Mouse (Mus musculus) gastrocnemius, postnatal 25 days (tissue): ENCODE data around the gene Vmn1r3. TPM values are rescaled to one million over a fixed set of nuclear protein-coding genes. Genes with fewer than 3 reads are reported as not detected.
"Not testable (repeated sequence)": the region's sequence is repeated elsewhere in the genome, so short reads cannot be mapped to it uniquely, and the experiment has no call there.

Experiments used
- DNase-seq: peaks from one replicate; pipeline ENCODE4 v3.0.0; 2022
- long read RNA-seq, 2 experiments: library from polyadenylated mRNA; stranded (forward); transcript quantifications; one replicate each; pipeline ENCODE4 v2.0.0; 2021
- total RNA-seq, 2 experiments: library from RNA; stranded (reverse); gene quantifications; 1 replicate in 1 of 2; 2 replicates in 1 of 2; pipeline ENCODE4 v1.2.3; 2021

The Vmn1r3 gene
- total RNA-seq: not detected
- long read RNA-seq, experiment 1: 0 reads
- long read RNA-seq, experiment 2: 0 reads

DNA sequence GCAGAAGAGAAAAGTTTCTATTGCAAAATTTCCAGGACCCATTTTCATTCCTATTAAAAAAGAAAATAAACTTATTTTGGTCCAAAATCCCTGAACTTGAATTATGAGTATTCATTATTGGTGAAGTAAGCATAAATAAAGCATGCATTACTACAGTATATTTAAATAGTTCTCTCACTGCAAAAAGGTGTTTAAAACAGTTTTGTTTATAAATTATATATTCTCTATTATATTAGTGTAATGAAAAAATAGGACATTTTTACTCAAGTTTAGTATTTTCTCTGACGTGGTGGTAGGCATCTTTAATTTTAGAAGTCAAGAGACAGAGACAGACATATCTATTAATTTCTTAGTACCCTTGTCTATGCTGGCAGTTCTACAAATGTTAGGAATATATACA is at the start of gene Vmn1r3:
Vmn1r3 (minus strand) TSS at position 101 of the 400 bp plus-strand sequence.
- not testable (repeated sequence) for DNase-seq

DNA sequence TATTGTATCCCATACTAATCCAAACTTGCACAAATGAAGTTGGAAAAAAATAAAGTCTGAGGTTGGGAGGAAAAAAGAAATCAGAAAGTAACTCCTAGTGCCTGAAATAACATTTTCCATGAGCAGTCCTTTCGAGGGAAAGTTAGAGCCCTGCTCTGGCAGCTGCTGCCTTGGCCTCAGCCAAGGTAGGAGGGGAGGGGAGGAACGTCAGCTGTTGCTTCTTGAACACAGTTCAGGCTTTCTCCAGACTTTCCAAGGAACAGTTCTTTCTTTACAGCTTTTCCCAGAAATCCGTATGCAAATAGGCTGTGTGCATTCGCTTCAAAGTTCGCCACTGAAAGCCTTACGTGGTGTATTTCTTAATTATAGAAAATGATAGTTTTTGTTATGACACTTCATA is 46.9 kb upstream of the Vmn1r3 start:
- peak; percentile 82 for DNase-seq

DNA sequence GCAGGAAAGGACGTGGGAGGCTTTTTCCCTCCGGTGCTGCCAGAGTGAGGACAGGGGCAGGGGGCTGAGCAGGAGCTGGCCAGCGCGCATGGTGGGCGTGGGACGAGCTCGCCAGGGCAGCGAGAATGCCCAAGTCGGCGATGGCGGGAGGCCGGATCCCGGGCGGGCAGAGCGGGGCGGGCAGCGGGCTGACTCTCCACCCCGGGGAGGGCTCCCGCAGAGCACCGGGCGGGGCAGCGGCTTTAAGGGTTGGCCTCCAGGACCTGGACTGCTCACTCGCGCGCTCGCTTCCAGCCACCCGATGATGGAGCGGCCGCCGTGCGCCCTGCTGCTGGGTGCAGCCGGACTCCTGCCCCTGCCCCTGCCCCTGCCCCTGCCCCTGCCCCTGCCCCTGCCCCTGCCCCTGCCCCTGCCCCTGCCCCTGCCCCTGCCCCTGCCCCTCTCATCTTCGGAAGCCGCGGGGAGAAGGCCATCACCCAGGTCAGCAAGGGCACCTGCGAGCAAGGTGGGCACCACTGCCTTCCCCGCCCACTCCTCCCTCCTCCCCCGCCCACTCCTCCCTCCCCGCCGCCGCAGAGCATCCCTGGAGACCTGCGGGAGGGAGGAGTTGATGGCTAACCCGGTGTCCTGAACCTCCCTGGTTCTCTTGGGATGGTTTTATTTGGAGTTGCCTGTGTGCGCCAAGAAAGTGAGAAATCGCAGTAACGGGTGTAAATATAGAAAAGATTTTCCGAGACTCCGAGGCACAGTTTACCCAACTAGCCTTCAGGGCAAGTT is 45.9 kb upstream of the Vmn1r3 start:
- peak; percentile 76 for DNase-seq

DNA sequence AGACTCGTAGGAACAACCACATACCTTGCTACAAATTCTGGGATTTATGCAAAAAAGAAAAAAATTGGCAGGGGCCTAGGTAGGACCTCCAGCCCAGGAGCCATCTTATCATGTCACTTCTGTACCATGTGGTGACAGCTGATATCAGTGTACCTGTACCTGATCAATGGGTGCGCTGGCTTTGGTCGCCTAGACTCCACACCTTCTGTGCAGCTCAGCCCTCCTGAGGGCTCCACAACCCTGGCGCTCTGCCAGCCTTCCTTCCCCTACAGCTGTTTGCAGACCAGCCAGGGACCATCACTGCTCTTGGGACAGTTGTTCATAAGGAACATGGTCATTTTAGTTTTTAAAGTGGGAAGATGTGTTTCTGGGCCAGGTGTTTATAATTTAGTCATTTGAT is 44.4 kb upstream of the Vmn1r3 start:
- DNase-seq: peak; percentile 45

DNA sequence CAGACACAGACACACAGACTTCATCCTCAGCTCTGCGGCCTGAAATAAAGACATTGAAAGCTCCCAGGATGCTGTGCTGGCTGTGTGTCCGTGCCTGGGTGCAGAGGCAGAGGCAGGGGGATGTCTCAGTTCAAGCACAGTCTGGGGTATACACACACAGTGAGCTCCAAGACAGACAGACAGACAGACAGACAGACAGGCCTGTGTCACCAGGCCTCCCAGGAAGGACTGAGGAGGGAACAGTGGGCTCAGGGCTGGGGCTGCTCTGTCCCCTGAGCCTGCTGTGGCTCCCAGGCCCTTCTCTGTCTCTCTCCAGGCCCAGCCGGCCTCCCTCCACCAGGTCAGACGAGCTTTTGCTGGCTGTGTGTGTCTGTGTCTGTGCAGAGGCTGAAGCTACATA is 43.3 kb upstream of the Vmn1r3 start:
- DNase-seq: no peak

DNA sequence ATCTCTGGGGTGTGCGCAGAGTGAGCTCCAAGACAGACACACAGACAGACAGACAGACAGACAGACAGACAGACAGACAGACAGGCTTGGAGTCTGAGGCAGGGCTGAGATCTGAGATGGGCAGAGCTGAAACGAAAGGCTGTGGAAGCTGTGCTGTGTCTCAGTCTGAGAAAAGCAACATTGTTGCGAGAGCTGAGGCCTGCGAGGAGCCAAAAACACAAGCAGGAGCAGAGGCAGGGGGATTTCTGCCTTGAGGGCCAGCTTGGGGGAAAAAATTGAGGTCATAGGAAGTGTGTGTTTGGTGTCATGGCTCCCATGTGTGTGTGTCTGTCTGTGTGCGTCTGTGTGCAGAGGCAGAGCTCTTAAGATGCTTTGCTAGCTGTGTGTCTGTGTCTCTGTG is 42.6 kb upstream of the Vmn1r3 start:
- DNase-seq: no peak

DNA sequence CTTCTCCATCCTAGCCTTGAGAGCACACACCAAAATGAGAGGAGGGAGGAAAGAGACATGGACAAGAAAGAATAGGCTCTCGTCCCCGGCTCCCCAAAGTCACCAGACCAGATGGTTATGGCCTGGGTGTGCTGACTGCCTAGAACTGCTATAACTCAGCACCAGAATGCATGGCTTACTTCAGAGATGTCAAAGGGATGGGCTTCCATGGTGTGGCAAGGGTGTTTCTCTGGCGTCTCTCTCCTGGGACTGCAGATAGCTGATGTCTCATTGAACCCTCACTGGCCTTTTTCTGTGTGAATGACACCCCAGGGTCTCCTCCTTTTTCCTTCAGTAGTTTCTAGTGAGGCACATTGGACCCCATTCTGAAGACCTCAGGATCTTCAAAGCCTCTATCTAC is 41.3 kb upstream of the Vmn1r3 start:
- no peak for DNase-seq

DNA sequence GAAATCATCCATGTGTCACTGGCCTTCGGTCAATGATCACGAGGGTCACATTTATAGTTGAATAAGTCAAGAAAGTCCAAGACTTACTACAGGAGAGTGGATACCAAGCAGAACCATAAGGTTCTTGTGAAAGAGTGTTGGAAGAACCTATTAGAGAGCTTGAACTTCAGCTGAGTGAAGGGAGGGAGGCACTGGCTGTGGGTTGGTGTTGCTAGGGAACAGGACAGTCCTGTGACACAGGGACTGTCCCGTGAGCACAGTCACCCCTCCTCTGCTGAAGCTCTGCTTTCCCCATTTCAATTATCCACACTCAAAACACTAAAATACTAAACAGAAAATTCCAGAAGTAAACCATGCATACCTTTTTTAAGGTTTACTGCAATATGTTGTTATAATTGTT is 40.3 kb upstream of the Vmn1r3 start:
- DNase-seq: not testable (repeated sequence)

DNA sequence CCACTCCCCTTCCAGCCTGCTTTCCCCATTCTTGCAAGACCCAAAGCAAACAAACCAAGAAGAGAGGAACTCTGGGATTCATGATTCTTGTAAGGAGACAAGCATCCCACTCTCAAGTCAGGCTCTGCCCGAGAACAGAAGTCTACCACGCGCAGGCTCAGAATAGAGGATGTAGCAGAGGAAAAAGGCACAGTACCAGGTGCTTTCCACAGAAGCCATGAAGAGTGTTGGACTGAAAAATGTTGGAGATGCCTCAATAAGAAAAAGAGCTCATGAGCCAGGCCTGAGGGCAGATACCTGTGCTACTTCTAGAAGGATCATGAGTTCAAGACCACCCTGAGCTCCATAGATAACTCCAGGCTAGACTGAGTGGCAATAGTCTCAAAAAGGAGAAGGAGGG is 39.7 kb upstream of the Vmn1r3 start:
- DNase-seq: not testable (repeated sequence)

DNA sequence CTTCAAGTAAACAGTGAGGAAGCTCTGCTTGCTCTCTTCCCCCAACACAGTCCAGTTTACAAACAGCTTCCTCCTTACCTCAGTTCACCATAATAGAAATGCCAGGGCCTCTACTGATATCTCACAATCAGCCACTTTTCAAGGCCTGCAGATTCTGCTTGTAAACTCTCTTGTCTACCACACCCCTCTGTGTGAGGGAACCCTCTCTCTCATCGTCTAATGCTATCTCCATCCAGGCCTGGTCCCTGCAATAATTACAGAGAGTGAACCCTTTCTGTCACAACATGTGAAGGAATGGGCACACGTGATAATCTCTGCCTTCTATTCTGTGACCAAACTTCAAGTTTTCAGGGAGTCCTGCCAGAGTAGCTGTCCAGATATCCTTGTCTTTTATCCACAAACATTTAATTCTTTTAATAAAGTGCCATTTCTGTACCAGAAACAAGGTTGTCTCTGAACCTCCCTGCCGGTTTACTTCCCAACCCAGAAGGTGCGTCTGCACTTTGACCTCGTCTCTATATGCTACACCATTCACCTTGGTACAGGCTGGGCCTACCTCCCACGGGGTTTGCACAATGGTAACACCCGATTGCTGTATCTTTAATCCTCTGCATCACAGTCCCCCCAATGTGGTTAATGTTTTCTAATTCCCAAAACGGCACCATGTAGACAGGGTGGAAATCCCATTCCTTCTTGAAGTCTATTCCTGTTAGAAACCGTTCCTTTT is 38.5 kb upstream of the Vmn1r3 start:
- not testable (repeated sequence) for DNase-seq

DNA sequence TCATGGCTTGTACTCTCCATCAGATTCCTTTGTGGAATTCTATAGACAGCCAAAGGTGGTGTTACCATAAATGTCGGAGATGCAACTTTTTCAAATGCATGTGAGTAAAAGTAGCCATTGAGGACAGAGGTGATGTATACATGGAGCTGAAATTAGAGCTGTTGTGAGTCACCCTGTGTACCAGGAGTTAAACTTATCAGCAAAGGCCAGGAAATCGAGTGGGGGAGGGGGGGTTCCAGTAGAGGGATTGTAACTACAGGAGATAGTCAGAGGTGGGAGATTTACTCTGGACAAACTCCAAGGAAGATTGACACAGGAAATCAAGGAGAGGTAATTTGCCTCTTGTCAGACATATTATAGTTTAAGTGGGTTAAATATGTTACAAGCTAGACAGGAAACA is 31.2 kb upstream of the Vmn1r3 start:
- not testable (repeated sequence) for DNase-seq

DNA sequence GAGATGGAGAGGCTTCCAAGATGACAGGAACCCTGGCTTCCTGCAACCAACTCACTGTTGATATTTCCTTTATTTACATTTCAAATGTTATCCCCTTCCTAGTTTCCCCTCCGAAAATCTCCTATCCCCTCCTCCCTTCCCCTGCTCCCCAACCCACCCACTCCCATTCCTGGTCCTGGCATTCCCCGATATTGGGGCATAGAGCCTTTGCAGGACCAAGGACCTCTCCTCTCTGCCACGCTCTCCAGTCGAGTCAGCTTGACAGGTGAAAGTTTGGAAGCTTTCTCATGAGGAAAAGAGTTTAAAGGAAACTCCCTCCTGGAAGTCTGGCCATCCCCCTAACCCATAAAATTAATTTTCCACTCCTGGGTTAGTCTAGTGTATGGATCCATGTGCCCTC is 28.2 kb upstream of the Vmn1r3 start:
- not testable (repeated sequence) for DNase-seq

DNA sequence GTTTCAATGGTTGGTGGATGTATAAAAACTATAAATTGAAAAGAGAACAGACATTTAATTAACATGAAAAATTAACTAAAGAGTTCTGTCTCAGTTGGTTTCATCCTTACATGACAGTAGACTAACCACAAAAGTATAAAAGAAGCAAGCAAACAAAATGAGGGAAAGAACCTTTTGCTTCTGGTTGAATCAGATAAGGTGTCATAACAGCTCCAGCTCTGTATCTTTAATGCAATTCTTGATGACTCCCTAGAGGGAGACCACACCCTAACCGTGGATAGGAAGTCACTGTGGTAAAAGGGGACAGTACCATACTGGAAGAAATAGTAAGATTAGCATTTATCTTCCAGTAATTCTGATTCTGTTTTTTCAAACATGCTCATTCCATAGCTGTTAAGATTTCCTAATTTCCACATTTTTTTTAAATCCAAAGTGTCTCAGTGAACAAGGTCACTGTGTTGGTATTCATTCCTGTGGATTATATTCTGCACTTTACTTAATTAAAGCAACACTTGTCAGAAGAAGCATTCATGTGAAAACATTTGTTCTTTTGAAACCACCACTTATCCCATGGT is 24.6 kb upstream of the Vmn1r3 start:
- DNase-seq: not testable (repeated sequence)

DNA sequence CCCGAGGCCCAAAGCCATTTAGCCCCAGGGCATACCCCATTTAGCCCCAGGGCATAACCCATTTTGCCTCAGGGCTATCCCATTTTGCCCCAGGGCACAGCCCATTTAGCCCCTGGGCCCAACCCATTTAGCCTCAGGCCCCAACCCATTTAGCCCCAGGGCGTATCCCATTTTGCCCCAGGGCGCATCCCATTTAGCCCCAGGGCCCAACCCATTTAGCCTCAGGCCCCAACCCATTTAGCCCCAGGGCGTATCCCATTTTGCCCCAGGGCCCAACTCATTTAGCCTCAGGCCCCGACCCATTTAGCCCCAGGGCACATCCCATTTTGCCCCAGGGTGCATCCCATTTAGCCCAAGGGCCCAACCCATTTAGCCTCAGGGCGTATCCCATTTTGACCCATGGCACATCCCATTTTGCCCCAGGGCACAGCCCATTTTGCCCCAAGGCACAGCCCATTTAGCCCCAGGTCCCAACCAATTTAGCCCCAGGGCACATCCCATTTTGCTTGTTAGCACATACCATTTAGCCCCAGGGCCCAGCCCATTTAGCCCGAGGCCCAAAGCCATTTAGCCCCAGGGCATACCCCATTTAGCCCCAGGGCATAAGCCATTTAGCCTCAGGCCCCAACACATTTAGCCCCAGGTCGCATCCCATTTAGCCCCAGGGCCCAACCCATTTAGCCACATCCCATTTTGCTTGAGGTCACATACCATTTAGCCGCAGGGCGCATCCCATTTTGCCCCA is 8.2 kb downstream of the Vmn1r3 start:
- DNase-seq: not testable (repeated sequence)

DNA sequence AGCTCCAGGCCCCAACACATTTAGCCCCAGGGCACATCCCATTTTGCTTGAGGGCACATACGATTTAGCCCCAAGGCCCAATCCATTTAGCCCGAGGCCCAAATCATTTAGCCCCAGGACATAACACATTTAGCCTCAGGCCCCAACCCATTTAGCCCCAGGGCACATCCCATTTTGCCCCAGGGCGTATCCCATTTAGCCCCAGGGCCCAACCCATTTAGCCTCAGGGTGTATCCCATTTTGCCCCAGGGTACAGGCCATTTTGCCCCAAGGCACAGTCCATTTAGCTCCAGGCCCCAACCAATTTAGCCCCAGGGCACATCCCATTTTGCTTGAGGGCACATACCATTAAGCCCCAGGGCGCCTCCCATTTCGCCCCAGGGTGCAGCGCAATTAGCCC is 9.0 kb downstream of the Vmn1r3 start:
- DNase-seq: not testable (repeated sequence)

DNA sequence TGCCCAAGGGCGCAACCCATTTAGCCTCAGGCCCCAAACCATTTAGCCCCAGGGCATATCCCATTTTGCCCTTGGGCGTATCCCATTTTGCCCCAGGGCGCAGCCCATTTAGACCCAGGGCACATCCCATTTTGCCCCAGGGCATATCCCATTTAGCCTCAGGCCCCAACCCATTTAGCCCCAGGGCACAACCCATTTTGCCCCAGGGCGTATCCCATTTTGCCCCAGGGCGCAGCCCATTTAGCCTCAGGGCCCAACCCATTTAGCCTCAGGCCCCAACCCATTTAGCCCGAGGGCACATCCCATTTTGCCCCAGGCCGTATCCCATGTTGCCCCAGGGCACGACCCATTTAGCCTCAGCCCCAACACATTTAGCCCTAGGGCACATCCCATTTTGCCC is 9.4 kb downstream of the Vmn1r3 start:
- not testable (repeated sequence) for DNase-seq

DNA sequence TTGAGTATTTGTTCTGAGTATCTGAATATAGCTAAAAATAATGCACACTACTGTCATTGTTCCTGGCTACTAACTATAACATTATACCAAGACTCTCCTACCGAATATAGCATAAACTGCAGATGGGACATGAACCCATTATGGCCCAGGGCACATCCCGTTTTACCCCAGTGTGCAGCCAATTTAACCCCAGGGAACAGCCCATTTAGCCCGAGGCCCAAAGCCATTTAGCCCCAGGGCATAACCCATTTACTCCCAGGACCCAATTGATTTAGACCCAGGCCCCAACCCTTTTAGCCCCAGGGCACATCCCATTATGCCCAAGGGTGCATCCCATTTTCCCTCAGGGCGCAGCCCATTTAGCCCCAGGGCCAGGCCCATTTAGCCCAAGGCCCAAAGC is 10.6 kb downstream of the Vmn1r3 start:
- not testable (repeated sequence) for DNase-seq

DNA sequence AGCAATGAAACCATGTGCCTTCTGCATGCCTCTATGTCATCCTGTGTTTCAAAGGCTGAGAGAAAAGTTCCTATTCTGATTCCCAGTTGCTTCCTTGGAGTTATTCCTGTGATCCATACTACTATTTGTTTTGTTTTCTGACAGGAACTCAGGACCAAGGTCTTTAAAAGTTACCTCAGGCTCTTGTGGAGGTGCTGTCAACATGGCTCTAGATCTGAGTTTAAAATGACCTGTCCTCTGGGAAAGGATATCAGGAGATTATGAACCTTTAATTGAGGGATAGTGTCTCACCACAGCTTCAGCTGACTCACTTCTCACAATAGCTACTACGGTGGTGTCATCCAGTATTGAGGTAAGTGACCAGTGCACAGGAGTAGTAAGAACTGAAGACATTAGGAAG is 18.1 kb downstream of the Vmn1r3 start, which contains the start of gene Vmn1r2:
Vmn1r2 (plus strand) TSS at position 301 of the 400 bp plus-strand sequence.
- not testable (repeated sequence) for DNase-seq

DNA sequence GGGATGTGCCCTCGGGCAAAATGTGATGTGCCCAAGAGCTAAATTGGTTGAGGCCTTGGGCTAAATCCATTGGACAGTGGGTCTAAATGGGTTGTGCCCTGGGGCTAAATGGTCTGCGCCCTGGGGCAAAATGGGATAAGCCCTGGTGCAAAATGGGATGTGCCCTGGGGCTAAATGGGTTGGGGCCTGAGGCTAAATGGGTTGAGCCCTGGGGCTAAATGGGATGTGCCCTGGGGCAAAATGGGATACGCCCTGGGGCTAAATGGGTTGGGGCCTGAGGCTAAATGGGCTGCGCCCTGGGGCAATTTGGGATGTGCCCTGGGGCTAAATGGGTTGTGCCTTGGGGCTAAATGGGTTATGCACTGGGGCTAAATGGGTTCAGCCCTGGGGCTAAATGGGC is 20.1 kb downstream of the Vmn1r3 start:
- no peak for DNase-seq

DNA sequence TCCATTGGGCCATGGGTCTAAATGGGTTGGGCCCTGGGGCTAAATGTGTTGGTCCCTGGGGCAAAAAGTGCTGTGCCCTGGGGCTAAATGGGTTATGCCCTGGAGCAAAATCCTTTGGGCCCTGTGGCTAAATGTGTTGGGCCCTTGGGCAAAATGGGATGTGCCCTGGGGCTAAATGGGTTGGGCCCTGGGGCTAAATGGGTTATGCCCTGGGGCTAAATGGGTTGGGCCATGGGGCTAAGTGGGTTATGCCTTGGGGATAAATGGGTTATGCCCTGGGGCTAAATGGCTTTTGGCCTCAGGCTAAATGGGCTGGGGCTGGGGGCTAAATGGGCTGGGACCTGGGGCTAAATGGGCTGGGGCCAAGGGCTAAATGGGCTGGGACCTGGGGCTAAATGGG is 20.7 kb downstream of the Vmn1r3 start:
- DNase-seq: not testable (repeated sequence)

DNA sequence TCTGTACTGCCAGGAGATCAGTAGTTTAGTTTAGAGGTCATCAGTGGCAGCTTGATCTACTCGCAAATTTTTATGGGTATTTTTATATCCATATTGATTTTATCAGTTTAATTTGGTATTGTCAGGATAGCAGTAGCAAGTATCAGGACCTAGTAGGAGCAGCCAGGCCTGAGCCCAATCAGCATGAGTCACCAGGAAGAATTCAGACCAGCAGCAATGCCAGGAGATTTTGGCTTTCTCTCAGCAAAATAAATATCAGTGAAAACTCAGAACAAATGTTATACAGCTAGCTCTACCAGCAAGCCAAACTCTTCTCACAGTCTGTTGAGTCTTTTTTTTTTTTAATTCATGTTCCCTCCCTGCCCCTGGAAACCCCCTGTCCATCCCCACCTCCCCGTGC is 31.8 kb downstream of the Vmn1r3 start:
- DNase-seq: not testable (repeated sequence)

DNA sequence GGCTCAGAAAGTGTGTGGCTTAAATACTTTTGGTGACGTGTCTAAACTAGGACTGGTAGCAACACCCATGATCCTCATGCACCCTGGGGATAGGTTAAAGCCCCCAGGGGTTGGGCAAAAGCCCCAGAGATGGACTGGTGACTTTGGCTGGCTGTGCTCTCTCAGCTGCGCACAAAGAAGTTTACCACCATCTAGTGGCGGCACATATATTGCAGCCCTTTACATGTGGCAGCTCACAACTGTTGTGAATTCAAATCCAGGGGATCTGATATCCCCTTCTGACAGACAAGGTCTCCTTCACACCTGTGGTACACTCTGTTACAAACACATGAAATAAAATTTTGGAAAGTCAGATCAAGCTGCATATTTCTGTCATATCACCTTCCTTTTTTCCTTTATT is 37.2 kb downstream of the Vmn1r3 start:
- not testable (repeated sequence) for DNase-seq
